Mouse (Mus musculus) limb, embryonic 12.5 days (tissue): ENCODE results near the gene Nxpe3. TPM values are rescaled to one million over a fixed set of nuclear protein-coding genes. Genes with fewer than 3 reads are reported as not detected.
A peak's percentile ranks its signal among the peaks of the same experiment; 100 is the strongest.

Experiments
- ATAC-seq: fragments of 200-750 bp; cut with Nextera tagmentation; 2 replicates; pipeline ENCODE4 v1.8.0; 2017; ENCODE audit warnings: low read depth, moderate TSS enrichment; ENCODE audit not compliant: insufficient number of reproducible peaks, insufficient read depth, low FRiP score, low TSS enrichment
- H3K27ac ChIP-seq: fragments of 300-500 bp; sonication (generic); 2 replicates; pipeline ENCODE4 v1.5.1; 2016; ENCODE audit warnings: mild to moderate bottlenecking, moderate library complexity
- H3K27me3 ChIP-seq: fragments of 300-500 bp; sonication (generic); 2 replicates; pipeline ENCODE4 v1.6.1; 2016; ENCODE audit warnings: mild to moderate bottlenecking, moderate library complexity
- H3K36me3 ChIP-seq: fragments of 300-500 bp; sonication (generic); 2 replicates; pipeline ENCODE4 v1.6.1; 2016; ENCODE audit warnings: mild to moderate bottlenecking, moderate library complexity
- H3K4me1 ChIP-seq: fragments of 300-500 bp; sonication (generic); replicated peaks from 2 replicates; pipeline ENCODE4 v1.6.1; 2016
- H3K4me2 ChIP-seq: fragments of 300-500 bp; sonication (generic); 2 replicates; pipeline ENCODE4 v1.6.1; 2016; ENCODE audit warnings: mild to moderate bottlenecking, moderate library complexity
- H3K4me3 ChIP-seq: fragments of 300-500 bp; sonication (generic); replicated peaks from 2 replicates; pipeline ENCODE4 v1.5.1; 2016; ENCODE audit warnings: mild to moderate bottlenecking
- H3K9ac ChIP-seq: fragments of 300-500 bp; sonication (generic); replicated peaks from 2 replicates; pipeline ENCODE4 v1.6.1; 2016; ENCODE audit warnings: mild to moderate bottlenecking, moderate library complexity
- H3K9me3 ChIP-seq: fragments of 300-500 bp; sonication (generic); 2 replicates; pipeline ENCODE4 v1.6.1; 2016; ENCODE audit warnings: mild to moderate bottlenecking, moderate library complexity
- WGBS: fragments of 180-500 bp; shearing (Covaris S2); methylation state at CpG from one replicate; pipeline ENCODE4 v1.1.7; 2016; 5-methylcytosine and 5-hydroxymethylcytosine counted together
- polyA plus RNA-seq: library from polyadenylated mRNA; unstranded; fragments of >200 nt; fragmentation: Nextera tagmentation; extraction: Ambion mirVana; gene quantifications from 2 replicates; pipeline ENCODE4 v1.2.1, GENCODE M21; 2016

The Nxpe3 gene
- polyA plus RNA-seq, 1 experiment from 2014 or later: 0.90 TPM

DNA sequence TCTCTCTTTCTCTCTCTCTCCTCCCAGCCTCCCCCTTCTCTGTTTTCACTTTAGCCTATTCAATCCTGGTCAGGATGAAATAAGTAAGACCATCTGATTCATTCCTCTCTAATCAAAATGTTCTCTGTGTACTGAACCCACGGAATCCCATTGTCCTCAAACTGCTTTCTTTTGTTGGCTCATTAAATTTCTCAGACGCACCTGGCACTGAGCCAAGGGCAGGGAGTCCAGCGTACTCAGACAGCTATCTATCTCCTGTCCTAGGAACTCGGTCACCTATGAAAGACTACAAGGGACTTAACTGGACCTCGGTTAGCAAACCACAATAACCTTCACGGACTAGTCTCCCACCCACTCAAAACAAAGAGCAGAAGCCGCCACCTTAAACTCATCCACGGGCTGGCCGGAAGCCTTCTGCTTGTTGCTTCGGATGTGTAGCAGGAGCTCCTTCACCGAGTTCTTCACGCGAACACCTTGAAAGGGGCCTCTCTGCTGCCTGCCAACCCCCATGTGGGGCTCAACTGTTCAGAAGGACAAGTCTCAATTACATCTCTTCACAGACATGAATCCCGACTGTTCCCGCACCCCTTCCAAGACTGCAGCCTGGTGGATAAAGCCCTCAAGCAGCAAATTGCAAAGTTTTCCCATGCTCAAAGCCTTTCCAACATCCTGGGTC is 75.8 kb downstream of the Nxpe3 start:
- H3K27ac ChIP-seq: no peak overlapping the region
- peak overlapping the region; percentile 19; the same call in 1 of the 2 replicates for H3K4me3 ChIP-seq
- H3K9ac ChIP-seq: 0 out of 2 replicates have a peak overlapping the region, but pooled peaks have one; percentile 8
- H3K27me3 ChIP-seq: no peaks in the 10 kb centered on the region
- H3K4me2 ChIP-seq: peak overlapping the region; percentile 86
- peaks cover 36% of the 10 kb centered on the region for H3K4me1 ChIP-seq
- H3K36me3 ChIP-seq: peaks cover 43% of the 10 kb centered on the region
- 72% methylated on average over 15 of the region's 15 CpGs for WGBS
- no peaks in the 10 kb centered on the region for H3K9me3 ChIP-seq
- no peak for ATAC-seq

DNA sequence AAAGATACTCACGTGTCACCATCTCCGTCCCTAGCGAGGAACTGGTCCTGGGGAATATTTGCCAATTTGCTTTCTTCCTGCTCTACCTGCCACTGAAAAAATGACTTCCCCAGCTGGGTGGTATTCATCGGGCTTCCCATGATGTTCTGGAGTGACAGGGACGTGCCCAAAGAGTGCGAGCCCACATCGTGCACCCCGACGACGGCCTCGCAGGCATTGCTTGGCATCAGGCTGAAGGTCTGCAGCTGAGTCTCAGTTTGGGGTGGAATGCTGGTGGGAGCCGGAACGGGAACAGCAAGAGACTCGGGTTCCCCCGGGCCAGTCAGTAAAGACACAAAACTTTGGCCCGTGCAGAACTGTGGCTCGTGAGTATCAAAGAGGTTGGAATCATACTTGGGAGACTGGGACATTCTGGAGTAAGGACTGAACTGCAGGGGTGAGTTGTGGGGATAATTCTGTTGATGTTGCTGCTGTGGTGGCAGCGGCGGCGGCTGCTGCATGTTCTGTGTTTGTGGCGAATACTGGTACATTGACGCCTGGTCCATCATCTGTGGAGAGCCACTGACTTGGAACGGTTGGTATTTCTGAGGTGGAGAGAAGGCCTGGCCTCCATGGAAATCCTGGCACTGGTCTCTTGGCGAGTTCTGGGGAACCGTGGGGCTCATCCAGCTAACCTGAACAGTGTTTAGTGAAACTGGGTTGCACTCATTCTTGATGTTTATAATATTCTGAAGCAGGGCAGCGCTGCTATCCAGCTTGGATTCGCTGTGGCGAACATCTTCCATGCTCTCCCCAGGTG is 77.2 kb downstream of the Nxpe3 start:
- peaks cover 22% of the 10 kb centered on the region for H3K4me1 ChIP-seq
- ATAC-seq: no peak
- no peak overlapping the region for H3K27ac ChIP-seq
- WGBS: 95% methylated on average over 28 of the region's 28 CpGs
- no peaks in the 10 kb centered on the region for H3K27me3 ChIP-seq
- no peak overlapping the region for H3K4me3 ChIP-seq
- peaks cover 55% of the 10 kb centered on the region for H3K36me3 ChIP-seq
- no peak overlapping the region for H3K4me2 ChIP-seq
- no peaks in the 10 kb centered on the region for H3K9me3 ChIP-seq
- no peak overlapping the region for H3K9ac ChIP-seq

DNA sequence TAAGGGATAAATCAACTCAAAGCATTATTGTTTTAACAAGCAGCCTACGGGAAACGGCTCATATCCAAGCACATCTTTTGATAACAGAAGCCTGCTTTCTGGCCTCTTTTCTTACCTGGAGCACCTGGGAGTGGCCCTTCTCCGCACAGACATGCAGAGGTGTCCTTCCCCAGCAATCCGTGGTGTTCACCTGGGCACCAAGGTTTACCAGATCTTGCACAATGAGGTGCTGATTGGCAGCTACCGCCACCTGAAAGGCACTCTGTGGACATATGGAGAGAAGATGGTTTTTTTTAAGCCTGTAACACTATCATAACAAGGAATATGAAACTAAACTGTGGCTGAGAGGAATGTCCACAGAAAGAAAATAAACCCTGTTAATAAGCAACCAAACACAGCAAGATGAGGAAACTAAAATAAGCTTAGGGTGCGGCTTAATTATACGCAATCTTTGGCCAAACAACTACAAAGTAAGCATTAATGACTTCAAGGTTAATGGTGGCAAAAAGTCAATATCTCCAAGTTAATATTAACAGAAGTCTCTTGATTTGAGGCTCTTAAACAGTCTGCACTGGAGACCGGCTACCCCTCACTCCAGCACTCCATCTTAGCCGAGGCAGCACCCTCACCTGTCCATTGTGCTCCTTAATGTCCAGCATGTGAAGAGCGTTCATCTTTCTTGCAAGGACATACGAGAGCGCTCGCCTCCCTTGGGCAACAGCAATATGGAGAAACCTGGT is 78.7 kb downstream of the Nxpe3 start:
- H3K27me3 ChIP-seq: no peaks in the 10 kb centered on the region
- no peak for ATAC-seq
- H3K36me3 ChIP-seq: peaks cover 66% of the 10 kb centered on the region
- WGBS: 95% methylated on average over 13 of the region's 13 CpGs
- H3K4me1 ChIP-seq: peaks cover 20% of the 10 kb centered on the region
- no peak overlapping the region for H3K4me3 ChIP-seq
- no peak overlapping the region for H3K4me2 ChIP-seq
- H3K27ac ChIP-seq: no peak overlapping the region
- no peaks in the 10 kb centered on the region for H3K9me3 ChIP-seq
- no peak overlapping the region for H3K9ac ChIP-seq

DNA sequence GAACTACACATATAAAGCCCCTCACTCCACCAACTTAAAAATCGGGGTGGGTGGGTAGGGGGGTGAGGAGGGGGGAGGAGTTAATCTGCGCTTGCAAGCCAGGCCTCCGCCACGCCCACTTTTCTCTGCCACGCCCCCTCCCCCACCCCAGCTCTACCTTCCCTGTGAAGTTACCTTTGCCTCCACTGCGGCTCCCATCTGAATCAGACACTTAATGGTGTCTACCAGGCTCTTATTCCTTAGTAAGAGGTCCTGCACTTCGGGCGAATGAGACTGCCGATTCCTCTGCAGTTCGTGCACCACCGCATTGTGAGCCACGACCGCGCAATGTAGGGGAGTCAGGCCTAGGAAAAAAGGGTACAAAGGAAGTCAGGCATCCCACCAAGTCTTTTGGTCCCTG is 79.6 kb downstream of the Nxpe3 start:
- no peaks in the 10 kb centered on the region for H3K9me3 ChIP-seq
- H3K36me3 ChIP-seq: peaks cover 75% of the 10 kb centered on the region
- peaks cover 17% of the 10 kb centered on the region for H3K4me1 ChIP-seq
- no peak overlapping the region for H3K4me3 ChIP-seq
- H3K4me2 ChIP-seq: no peak overlapping the region
- no peaks in the 10 kb centered on the region for H3K27me3 ChIP-seq
- no peak overlapping the region for H3K9ac ChIP-seq
- 83% methylated on average over 14 of the region's 14 CpGs for WGBS
- H3K27ac ChIP-seq: no peak overlapping the region
- no peak for ATAC-seq

DNA sequence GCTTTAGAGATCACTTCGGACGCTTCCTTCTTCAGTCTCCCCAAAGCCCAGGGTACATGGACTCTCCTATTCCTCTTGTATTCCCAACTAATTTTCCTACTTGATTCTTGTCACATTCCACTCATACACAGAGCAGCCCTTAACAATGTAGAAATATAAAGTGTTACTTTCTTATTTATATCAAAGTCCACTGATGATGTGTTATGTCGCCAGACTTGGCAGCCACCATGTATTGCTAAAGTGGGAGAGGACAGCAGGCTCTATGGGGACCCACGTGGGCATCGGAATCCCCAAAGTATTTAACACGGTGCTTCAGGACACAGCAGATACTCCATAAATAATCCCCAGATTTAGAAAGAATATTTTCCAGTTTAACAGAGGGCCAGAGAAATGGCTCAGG is 80.4 kb downstream of the Nxpe3 start:
- 95% methylated on average over 6 of the region's 6 CpGs for WGBS
- H3K36me3 ChIP-seq: peaks cover 80% of the 10 kb centered on the region
- ATAC-seq: no peak

DNA sequence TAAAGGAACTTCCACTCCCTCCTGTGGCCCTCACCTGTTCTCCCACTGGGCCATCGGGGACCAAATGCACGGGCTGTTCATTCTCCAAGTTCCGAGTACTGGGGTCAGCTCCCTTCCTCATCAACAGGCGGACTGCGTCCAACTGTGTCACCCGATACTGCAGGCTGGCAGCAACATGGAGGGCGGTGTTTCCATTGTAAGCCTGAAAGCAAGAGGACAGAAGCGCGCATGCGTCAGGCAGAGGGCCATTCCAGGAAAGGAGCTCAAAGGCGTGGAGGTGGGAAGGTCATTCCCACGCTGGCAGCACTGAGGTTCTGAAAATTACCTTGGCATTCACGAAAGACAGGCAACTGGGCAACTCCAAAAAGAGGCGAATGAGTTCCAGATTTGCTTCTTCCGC is 81.2 kb downstream of the Nxpe3 start:
- no peaks in the 10 kb centered on the region for H3K27me3 ChIP-seq
- no peak overlapping the region for H3K27ac ChIP-seq
- peaks cover 1% of the 10 kb centered on the region for H3K4me1 ChIP-seq
- no peak overlapping the region for H3K4me3 ChIP-seq
- WGBS: 88% methylated on average over 15 of the region's 15 CpGs
- H3K4me2 ChIP-seq: no peak overlapping the region
- ATAC-seq: no peak
- no peaks in the 10 kb centered on the region for H3K9me3 ChIP-seq
- no peak overlapping the region for H3K9ac ChIP-seq
- H3K36me3 ChIP-seq: peaks cover 80% of the 10 kb centered on the region

More for the DNA sequence above, 80.4 kb downstream of the Nxpe3 start:
- Histone ChIP-seq H3K9ac (no peak overlapping the region), H3K27me3 (no peaks in the 10 kb centered on the region), H3K9me3 (no peaks in the 10 kb centered on the region), H3K4me3 (no peak overlapping the region), H3K27ac (no peak overlapping the region), H3K4me1 (peaks cover 9% of the 10 kb centered on the region), H3K4me2 (no peak overlapping the region)

DNA sequence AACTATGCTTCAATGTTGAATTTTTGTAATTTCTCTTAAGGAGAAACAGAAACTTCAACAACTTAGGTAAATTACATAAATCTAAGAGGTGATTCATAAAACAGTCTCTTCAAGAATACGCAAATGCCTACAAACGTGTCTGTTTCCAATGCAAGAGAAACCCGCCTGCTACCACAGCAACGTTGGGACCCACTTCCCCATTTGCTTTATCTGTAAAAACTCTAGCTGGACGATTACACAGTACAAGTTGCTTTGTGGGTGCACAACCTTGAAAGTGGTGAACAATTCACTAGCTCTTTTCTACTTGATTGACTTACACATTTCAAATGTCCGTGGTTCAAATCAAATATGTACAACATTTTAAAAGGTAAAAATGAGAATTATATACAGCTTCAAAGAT is 83.3 kb downstream of the Nxpe3 start:
- no peak overlapping the region for H3K4me2 ChIP-seq
- no peak overlapping the region for H3K27ac ChIP-seq
- 90% methylated on average over 6 of the region's 6 CpGs for WGBS
- no peak overlapping the region for H3K9ac ChIP-seq
- no peaks in the 10 kb centered on the region for H3K4me1 ChIP-seq
- H3K36me3 ChIP-seq: peaks cover 62% of the 10 kb centered on the region
- no peaks in the 10 kb centered on the region for H3K27me3 ChIP-seq
- no peaks in the 10 kb centered on the region for H3K9me3 ChIP-seq
- no peak for ATAC-seq
- H3K4me3 ChIP-seq: no peak overlapping the region

DNA sequence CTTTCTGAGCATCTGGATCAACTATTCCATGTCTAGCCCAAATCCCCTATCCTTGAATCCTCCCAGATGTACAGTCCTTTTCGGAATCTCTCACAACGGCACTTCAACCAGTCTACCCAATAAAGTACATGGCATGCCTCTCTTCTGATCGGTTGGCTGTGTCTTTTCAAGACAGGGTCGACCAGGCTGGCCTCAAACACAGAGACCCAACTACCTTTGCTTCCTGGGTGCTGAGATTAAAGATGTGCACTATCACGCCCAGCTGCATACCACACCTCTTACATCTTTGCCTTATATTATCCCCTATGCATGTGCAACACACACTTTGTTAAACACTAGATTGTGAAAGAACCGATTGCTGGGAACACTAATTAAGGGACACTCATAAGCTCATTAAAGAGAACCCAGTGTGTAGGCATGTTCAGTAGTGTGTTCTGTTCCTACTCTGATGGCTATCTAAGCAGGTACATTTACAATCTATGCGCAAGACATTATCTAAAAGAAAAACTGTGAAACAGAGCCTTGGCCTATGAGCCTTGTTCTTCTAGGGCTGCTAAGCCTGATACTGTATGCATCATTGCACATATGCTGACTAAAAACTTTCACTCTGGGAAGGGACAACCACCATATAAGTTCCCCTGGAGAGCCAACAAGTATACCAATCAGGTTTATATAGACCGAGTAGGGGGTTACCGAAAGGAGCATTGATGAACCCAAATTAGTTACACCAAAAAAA is 85.1 kb downstream of the Nxpe3 start:
- peaks cover 43% of the 10 kb centered on the region for H3K36me3 ChIP-seq
- H3K27ac ChIP-seq: no peak overlapping the region
- no peak for ATAC-seq
- no peak overlapping the region for H3K4me3 ChIP-seq
- H3K27me3 ChIP-seq: no peaks in the 10 kb centered on the region
- WGBS: 94% methylated on average over 9 of the region's 9 CpGs
- no peaks in the 10 kb centered on the region for H3K9me3 ChIP-seq
- no peak overlapping the region for H3K4me2 ChIP-seq
- no peak overlapping the region for H3K9ac ChIP-seq
- no peaks in the 10 kb centered on the region for H3K4me1 ChIP-seq

DNA sequence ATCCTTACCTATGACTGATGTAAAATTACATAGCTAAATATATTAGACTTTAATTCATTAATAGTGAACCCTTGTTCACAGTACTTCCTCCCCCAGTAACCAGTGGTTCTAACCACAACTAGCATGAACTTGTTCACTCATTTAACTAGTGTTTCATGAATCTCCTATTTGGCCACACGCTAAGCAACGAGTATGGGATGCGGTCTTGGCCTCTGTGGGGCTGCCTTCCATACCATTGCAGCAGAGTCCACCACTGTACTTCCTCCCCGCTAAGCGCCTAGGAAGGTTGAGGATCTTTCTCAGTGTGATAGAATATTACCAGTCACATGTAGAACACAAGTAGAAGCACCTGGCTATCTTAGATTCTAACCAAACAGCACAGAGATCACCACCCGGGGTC is 85.7 kb downstream of the Nxpe3 start:
- no peak overlapping the region for H3K4me3 ChIP-seq
- H3K4me1 ChIP-seq: no peaks in the 10 kb centered on the region
- no peak overlapping the region for H3K4me2 ChIP-seq
- H3K9me3 ChIP-seq: no peaks in the 10 kb centered on the region
- H3K9ac ChIP-seq: no peak overlapping the region
- H3K36me3 ChIP-seq: peaks cover 37% of the 10 kb centered on the region
- ATAC-seq: no peak
- H3K27ac ChIP-seq: no peak overlapping the region
- WGBS: 95% methylated on average over 6 of the region's 6 CpGs
- H3K27me3 ChIP-seq: no peaks in the 10 kb centered on the region

DNA sequence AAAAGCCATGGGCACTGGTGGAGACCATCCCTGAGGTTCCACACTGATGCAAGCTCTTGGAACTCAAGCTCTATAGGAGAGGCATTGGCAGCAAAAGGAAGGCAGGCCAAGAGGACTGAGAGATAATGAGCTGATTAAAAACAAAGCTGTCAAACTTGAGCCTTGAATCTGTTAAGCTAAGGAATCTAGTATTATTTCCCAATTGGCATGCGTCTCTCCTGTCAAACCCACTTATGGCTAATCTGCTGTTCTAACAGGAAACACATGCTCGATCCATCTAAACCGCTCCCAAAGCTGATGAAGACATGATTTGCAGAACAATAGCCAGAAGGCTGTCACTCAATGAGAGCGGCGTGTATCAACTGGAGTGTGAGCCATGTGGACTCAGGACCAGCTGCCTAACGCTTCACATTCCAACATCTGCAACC is 87.6 kb downstream of the Nxpe3 start:
- Histone ChIP-seq H3K9ac (no peak overlapping the region), H3K4me2 (no peak overlapping the region), H3K4me3 (no peak overlapping the region), H3K27ac (no peak overlapping the region), H3K27me3 (no peaks in the 10 kb centered on the region), H3K9me3 (no peaks in the 10 kb centered on the region), H3K4me1 (no peaks in the 10 kb centered on the region), H3K36me3 (peaks cover 21% of the 10 kb centered on the region)
- 63% methylated on average over 6 of the region's 6 CpGs for WGBS
- no peak for ATAC-seq

DNA sequence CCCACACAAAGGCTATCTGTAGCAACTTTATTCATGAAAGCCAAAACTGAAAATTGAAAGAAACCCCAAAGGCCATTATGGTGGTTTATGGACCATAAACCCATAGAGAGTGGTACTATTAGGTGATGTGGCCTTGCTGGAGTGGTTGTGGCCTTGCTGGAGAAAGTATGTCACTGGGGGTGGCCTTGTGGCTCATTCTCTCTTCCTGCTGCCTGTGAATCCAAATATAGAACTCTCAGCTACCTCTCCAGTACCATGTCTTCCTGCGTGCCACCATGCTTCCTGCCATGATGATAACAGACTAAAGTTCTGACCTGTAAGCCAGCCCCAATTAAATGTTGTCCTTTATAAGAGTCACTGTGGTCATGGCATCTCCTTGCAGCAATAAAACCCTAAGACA is 90.3 kb downstream of the Nxpe3 start:
- Histone ChIP-seq H3K36me3 (no peaks in the 10 kb centered on the region), H3K27me3 (no peaks in the 10 kb centered on the region), H3K9ac (no peak overlapping the region), H3K4me2 (no peak overlapping the region), H3K9me3 (no peaks in the 10 kb centered on the region), H3K4me3 (no peak overlapping the region), H3K4me1 (no peaks in the 10 kb centered on the region), H3K27ac (no peak overlapping the region)
- 78% methylated on average over 1 of the region's 1 CpGs for WGBS
- no peak for ATAC-seq
